Mouse (Mus musculus): ENCODE results near the gene Olfr970. TPM values are rescaled to one million over a fixed set of nuclear protein-coding genes. Genes with fewer than 3 reads are reported as not detected.
"Not testable (repeated sequence)": the region's sequence is repeated elsewhere in the genome, so short reads cannot be mapped to it uniquely, and the experiment has no call there.

The Olfr970 gene
- polyA plus RNA-seq (2012; rRNA removed), result not detected in 2 replicates

DNA sequence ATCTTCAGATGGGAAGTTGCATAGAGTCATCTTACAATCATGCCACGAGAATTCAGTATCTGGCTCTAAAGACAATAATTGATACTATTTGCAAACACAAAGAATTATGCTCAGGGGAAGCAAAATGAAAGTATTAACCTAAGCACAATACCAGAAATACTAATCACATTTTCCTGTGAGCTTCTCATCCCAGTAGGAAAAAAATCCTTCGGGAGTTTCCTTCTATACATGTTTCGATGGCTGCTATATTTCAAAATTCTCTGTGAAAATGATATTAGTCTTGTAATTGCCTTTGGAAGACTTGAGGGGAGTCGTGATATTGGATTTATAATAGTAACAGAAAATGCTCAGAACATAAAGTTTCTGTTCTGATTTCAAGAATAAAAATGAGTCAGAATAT is at the start of gene Olfr970:
Gene Olfr970, plus strand, starts transcription at position 301 of the 400 bp plus-strand sequence.
- DNase-seq (ENCODE audit: low read depth), result no peak

DNA sequence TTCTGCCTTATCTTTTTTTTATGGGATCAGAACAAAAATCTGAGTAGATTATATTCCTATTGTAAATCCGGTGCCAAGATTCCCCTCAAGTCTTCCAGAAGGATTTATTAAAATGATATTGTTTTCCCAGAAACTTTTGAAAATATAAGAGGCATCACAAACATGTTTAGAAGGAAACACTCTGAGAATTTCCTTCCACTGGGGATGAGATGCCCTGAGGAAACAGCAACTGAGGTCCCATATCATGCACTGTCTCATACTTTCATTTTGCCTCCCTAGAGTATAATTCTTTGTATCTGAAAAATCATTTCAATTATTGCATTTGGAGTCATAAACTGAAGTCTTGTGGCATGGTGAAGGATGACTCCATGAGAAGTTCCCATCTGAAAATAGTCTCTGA is 25.5 kb upstream of the Olfr970 start, which contains the start of gene Olfr968:
Gene Olfr968, minus strand, starts transcription at position 101 of the 400 bp plus-strand sequence.
- no peak for DNase-seq (ENCODE audit: low read depth)

DNA sequence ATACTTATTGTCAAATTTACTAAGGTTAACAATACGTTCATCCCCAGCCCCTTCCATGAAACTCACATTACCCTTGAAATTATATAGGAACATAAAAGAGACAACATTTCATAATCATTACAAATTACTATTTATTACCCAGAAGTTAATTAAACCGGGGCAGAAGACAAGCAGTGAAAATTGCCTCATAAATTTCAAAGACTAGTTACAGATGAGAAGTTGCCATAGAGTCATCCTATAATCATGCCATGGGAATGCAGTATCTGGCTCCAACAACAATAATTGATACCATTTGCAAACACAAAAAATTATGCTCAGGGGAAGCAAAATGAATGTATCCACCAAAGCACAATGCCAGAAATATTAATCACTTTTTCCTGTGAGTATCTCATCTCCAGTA is 18.1 kb upstream of the Olfr970 start, which contains the start of gene Olfr969:
Gene Olfr969, plus strand, starts transcription at position 388 of the 400 bp plus-strand sequence.
- no peak for DNase-seq (ENCODE audit: low read depth)

DNA sequence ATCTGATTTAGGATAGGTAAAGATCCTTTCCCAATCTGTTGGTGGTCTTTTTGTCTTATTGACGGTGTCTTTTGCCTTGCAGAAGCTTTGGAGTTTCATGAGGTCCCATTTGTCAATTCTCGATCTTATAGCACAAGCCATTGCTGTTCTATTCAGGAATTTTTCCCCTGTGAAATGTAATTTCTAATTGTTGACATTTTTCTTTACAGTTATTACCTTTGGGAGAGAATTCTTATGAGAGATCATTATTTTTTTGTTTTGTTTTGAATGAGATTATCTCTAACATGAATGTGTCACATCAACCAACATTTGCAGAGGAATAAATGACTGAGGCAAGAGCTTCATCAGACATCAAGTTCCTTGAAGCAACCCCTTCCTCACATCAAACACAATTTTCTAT is 27.9 kb downstream of the Olfr970 start, which contains the start of gene Olfr971:
Gene Olfr971, plus strand, starts transcription at position 301 of the 400 bp plus-strand sequence.
- DNase-seq (ENCODE audit: low read depth), result not testable (repeated sequence)

DNA sequence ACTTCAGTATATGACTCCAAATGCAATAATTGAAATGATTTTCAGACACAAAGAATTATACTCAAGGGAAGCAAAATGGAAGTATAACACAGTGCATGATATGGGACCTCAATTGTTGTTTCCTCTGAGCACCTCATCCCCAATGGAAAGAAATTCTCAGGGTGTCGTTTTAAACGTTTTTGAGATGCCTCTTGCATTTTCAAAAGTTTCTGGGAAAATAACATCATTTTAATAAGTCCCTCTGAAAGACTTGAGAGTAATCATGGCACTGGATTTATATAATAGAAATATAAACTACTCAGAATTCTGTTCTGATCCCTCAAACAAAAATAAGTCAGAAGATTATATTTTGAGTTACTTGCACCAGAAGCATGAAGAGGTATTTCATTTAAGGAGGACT is 57.5 kb downstream of the Olfr970 start, which contains the start of gene Olfr972:
Gene Olfr972, plus strand, starts transcription at position 301 of the 400 bp plus-strand sequence.
- no peak for DNase-seq (ENCODE audit: low read depth)

Other genes starting within 250 kb of the Olfr970 start
- gene Olfr959, start 233.3 kb upstream of the Olfr970 start, polyA plus RNA-seq (2012; rRNA removed), result not detected in 2 replicates
- gene AW551984, start 204.5 kb upstream of the Olfr970 start, polyA plus RNA-seq (2012; rRNA removed), result 0.32 and 0.46 TPM in 2 replicates
- gene Olfr148, start 198.2 kb upstream of the Olfr970 start, polyA plus RNA-seq (2012; rRNA removed), result not detected in 2 replicates
- not detected in 2 replicates for gene Olfr960, start 187.5 kb upstream of the Olfr970 start, polyA plus RNA-seq (2012; rRNA removed)
- gene Olfr961, start 163.8 kb upstream of the Olfr970 start, polyA plus RNA-seq (2012; rRNA removed), result not detected in 2 replicates
- not detected in 2 replicates for gene Olfr963, start 141.7 kb upstream of the Olfr970 start, polyA plus RNA-seq (2012; rRNA removed)
- not detected in 2 replicates for gene Olfr149, start 101.7 kb upstream of the Olfr970 start, polyA plus RNA-seq (2012; rRNA removed)
- gene Olfr965, start 97.5 kb upstream of the Olfr970 start, polyA plus RNA-seq (2012; rRNA removed), result not detected in 2 replicates
- not detected in 2 replicates for gene Olfr150, start 77.9 kb upstream of the Olfr970 start, polyA plus RNA-seq (2012; rRNA removed)
- gene Olfr967, start 62.6 kb upstream of the Olfr970 start, polyA plus RNA-seq (2012; rRNA removed), result not detected in 2 replicates
- not detected in 2 replicates for gene Olfr968, start 25.6 kb upstream of the Olfr970 start, polyA plus RNA-seq (2012; rRNA removed)
- not detected in 2 replicates for gene Olfr969, start 17.9 kb upstream of the Olfr970 start, polyA plus RNA-seq (2012; rRNA removed)
- gene Olfr971, start 28.0 kb downstream of the Olfr970 start, polyA plus RNA-seq (2012; rRNA removed), result not detected in 2 replicates
- not detected in 2 replicates for gene Olfr972, start 57.6 kb downstream of the Olfr970 start, polyA plus RNA-seq (2012; rRNA removed)
- not detected in 2 replicates for gene Olfr229, start 98.5 kb downstream of the Olfr970 start, polyA plus RNA-seq (2012; rRNA removed)
- gene Olfr974, start 128.6 kb downstream of the Olfr970 start, polyA plus RNA-seq (2012; rRNA removed), result not detected in 2 replicates
- gene Olfr975, start 143.2 kb downstream of the Olfr970 start, polyA plus RNA-seq (2012; rRNA removed), result not detected in 2 replicates
- gene Olfr976, start 152.3 kb downstream of the Olfr970 start, polyA plus RNA-seq (2012; rRNA removed), result not detected in 2 replicates
- gene Olfr978, start 183.3 kb downstream of the Olfr970 start, polyA plus RNA-seq (2012; rRNA removed), result not detected in 2 replicates
- gene Olfr979, start 194.6 kb downstream of the Olfr970 start, polyA plus RNA-seq (2012; rRNA removed), result not detected in 2 replicates
- not detected in 2 replicates for gene Olfr980, start 200.7 kb downstream of the Olfr970 start, polyA plus RNA-seq (2012; rRNA removed)
- gene Olfr981, start 212.6 kb downstream of the Olfr970 start, polyA plus RNA-seq (2012; rRNA removed), result not detected in 2 replicates

Data from gonadal fat pad, adult 2 months (tissue).